Mouse (Mus musculus) small intestine, adult 2 months (tissue): ENCODE results near the gene 1700069L16Rik. TPM values are rescaled to one million over a fixed set of nuclear protein-coding genes. Genes with fewer than 3 reads are reported as not detected.

ENCODE experiments used
- H3K27ac ChIP-seq: fragments of 200-500 bp; 2 replicates; pipeline ENCODE4 v1.5.1; 2012; ENCODE audit warnings: low read depth, low read length, control low read depth, inconsistent platforms; ENCODE audit not compliant: insufficient read depth
- H3K27me3 ChIP-seq: fragments of 200-500 bp; 2 replicates; pipeline ENCODE4 v1.6.1; 2012; ENCODE audit warnings: mild to moderate bottlenecking, moderate library complexity, low read length, inconsistent platforms; ENCODE audit not compliant: control insufficient read depth, insufficient read depth
- H3K36me3 ChIP-seq: fragments of 200-500 bp; 2 replicates; pipeline ENCODE4 v1.6.1; 2012; ENCODE audit warnings: mild to moderate bottlenecking, low read length, control low read depth, inconsistent platforms; ENCODE audit not compliant: control insufficient read depth, insufficient read depth
- H3K4me1 ChIP-seq: fragments of 200-500 bp; 2 replicates; pipeline ENCODE4 v1.6.1; 2012; ENCODE audit warnings: low read length, inconsistent platforms, mixed read lengths; ENCODE audit not compliant: control insufficient read depth, insufficient read depth, insufficient read length
- H3K4me3 ChIP-seq: fragments of 200-500 bp; 2 replicates; pipeline ENCODE4 v1.5.1; 2012; ENCODE audit warnings: low read depth, mild to moderate bottlenecking, control low read depth, inconsistent platforms, low read length, moderate library complexity
- CTCF ChIP-seq: fragments of 200-500 bp; IDR thresholded peaks from 2 replicates; pipeline ENCODE4 v1.5.1; 2012; ENCODE audit warnings: low read depth, mild to moderate bottlenecking, control low read depth, inconsistent platforms, low read length, moderate library complexity, mixed read lengths; ENCODE audit not compliant: insufficient replicate concordance, insufficient read length; ENCODE audit errors: extremely low read depth
- POLR2A ChIP-seq: fragments of 200-500 bp; IDR thresholded peaks from 2 replicates; pipeline ENCODE4 v1.6.1; 2012; ENCODE audit warnings: low read depth, mild to moderate bottlenecking, control low read depth, inconsistent platforms, low read length, moderate library complexity
- WGBS: fragments of 180-500 bp; shearing (Covaris S2); methylation state at CpG from one replicate; pipeline ENCODE4 v1.1.7; 2018; 5-methylcytosine and 5-hydroxymethylcytosine counted together
- polyA plus RNA-seq: library from polyadenylated mRNA; depleted of rRNA; stranded (reverse); fragments of >200 nt; gene quantifications from 2 replicates; pipeline ENCODE4 v1.2.3, GENCODE M21; 2012; rRNA removed

The 1700069L16Rik gene
- polyA plus RNA-seq, 1 experiment = not detected

GRCm38 (mm10) chr5:113643107-113643848, 81.3 kb downstream of the 1700069L16Rik start:
- WGBS = 48% methylated on average over 18 of the region's 18 CpGs
- no peak overlapping the region for H3K4me3 ChIP-seq
- H3K36me3 ChIP-seq = no peaks in the 10 kb centered on the region
- H3K27ac ChIP-seq = no peak overlapping the region
- H3K4me1 ChIP-seq = no peaks in the 10 kb centered on the region
- TF ChIP-seq CTCF (no peak), POLR2A (no peak)
- no peaks in the 10 kb centered on the region for H3K27me3 ChIP-seq

Other genes starting within 250 kb of the 1700069L16Rik start
- 3.5 and 4.9 TPM in 2 replicates for gene Wscd2, start 234.4 kb downstream of the 1700069L16Rik start, polyA plus RNA-seq
- 9.6 and 12.0 TPM in 2 replicates for gene Cmklr1, start 74.3 kb downstream of the 1700069L16Rik start, polyA plus RNA-seq
- 4.1 and 4.7 TPM in 2 replicates for gene Ficd, start 11.0 kb upstream of the 1700069L16Rik start, polyA plus RNA-seq
- gene Sart3, start 47.7 kb upstream of the 1700069L16Rik start, polyA plus RNA-seq = 9.3 and 10.7 TPM in 2 replicates
- 31.2 and 57.5 TPM in 2 replicates for gene Iscu, start 48.0 kb upstream of the 1700069L16Rik start, polyA plus RNA-seq
- 10.1 and 13.5 TPM in 2 replicates for gene Tmem119, start 75.7 kb upstream of the 1700069L16Rik start, polyA plus RNA-seq
- 31.5 and 52.3 TPM in 2 replicates for gene Selplg, start 107.9 kb upstream of the 1700069L16Rik start, polyA plus RNA-seq
- gene Coro1c, start 184.0 kb upstream of the 1700069L16Rik start, polyA plus RNA-seq = 68.3 and 144 TPM in 2 replicates